Mouse (Mus musculus) kidney, postnatal 0 days (tissue): ENCODE measurements at regions not wholly inside any gene's neighbourhood (a gene's known extent, or its start where the extent isn't known, plus 50 kb on each side); places are given as distances from the start of the nearest gene placed in this dataset.

Experiments used
- ATAC-seq: fragments of 200-750 bp; cut with Nextera tagmentation; replicated peaks from 2 replicates; pipeline ENCODE4 v1.8.0; 2017; ENCODE audit warnings: low read depth, moderate number of reproducible peaks, moderate TSS enrichment, moderate library complexity; ENCODE audit not compliant: low FRiP score
- DNase-seq: peaks from one replicate; pipeline ENCODE4 v3.0.0-alpha.2; 2016; ENCODE audit warnings: low spot score
- H3K27ac ChIP-seq: fragments of 300-500 bp; sonication (generic); 2 replicates; pipeline ENCODE4 v1.5.1; 2014; ENCODE audit warnings: mild to moderate bottlenecking
- H3K27me3 ChIP-seq: fragments of 300-500 bp; sonication (generic); 2 replicates; pipeline ENCODE4 v1.6.1; 2014; ENCODE audit warnings: low read length, mixed read lengths; ENCODE audit not compliant: insufficient read depth
- H3K36me3 ChIP-seq: fragments of 300-500 bp; sonication (generic); 2 replicates; pipeline ENCODE4 v1.6.1; 2014; ENCODE audit warnings: low read length, mixed read lengths; ENCODE audit not compliant: insufficient read depth
- H3K4me1 ChIP-seq: fragments of 300-500 bp; sonication (generic); replicated peaks from 2 replicates; pipeline ENCODE4 v1.6.1; 2014; ENCODE audit warnings: antibody characterized with exemption, low read length, mixed read lengths; ENCODE audit not compliant: insufficient read depth
- H3K4me2 ChIP-seq: fragments of 300-500 bp; sonication (generic); 2 replicates; pipeline ENCODE4 v1.6.1; 2014; ENCODE audit warnings: mild to moderate bottlenecking, low read length, moderate library complexity, mixed read lengths
- H3K4me3 ChIP-seq: fragments of 300-500 bp; sonication (generic); replicated peaks from 2 replicates; pipeline ENCODE4 v1.5.1; 2014; ENCODE audit warnings: low read depth, low read length
- H3K9ac ChIP-seq: fragments of 300-500 bp; sonication (generic); 2 replicates; pipeline ENCODE4 v1.6.1; 2014; ENCODE audit warnings: low read depth, low read length
- H3K9me3 ChIP-seq: fragments of 300-500 bp; sonication (generic); replicated peaks from 2 replicates; pipeline ENCODE4 v1.6.1; 2016; ENCODE audit warnings: low read length, inconsistent platforms, mixed read lengths
- CTCF ChIP-seq: IDR thresholded peaks from 2 replicates; pipeline ENCODE4 v1.5.1; 2016; ENCODE audit warnings: antibody characterized with exemption, low read depth, mild to moderate bottlenecking, moderate library complexity
- WGBS: fragments of 180-500 bp; shearing (Covaris S2); extraction: QIAGEN DNeasy Blood & Tissue Kit; methylation state at CpG from one replicate; pipeline ENCODE4 v1.1.7; 2014; 5-methylcytosine and 5-hydroxymethylcytosine counted together

DNA sequence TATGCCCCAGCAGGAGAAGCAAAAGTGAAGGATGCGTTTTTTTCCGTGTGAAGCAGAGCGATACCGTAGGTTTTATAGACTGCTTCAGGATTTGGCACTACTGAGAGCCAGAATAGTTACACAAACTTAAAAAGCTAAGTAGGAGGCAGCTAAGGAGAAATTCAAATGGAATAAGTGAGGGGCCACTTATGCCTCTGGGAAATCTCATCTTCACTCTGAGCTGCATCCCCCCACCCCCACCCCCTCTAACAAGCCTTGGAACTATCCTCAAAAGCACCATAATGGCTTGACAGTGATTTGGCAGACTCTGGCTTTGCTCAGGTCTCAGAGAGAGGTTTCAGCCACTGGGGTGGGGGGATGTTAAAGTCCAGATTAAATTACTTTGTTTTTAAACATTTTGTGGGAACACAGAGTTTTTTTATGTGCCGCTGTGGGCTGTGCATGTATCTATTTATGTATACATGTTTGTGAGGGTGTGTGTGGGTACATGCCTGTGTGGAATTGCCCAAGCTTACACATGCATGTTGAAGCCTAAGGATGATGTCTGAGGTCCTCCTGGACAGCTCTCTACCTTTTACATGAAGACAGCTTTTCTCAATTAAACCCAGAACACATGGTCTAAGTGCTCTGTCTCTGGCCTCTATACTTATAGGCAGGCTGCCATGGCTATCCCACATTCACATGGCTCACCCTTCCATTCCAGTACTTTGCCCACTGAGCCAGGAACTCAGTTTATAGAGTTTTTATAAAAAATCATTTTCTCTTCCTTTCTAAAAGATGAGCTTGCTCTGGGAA lies 396.6 kb downstream of the Epm2a start:
- Histone ChIP-seq H3K27me3 (no peaks in the 10 kb centered on the region), H3K4me3 (no peak overlapping the region), H3K4me2 (no peak overlapping the region), H3K9ac (no peak overlapping the region), H3K36me3 (no peaks in the 10 kb centered on the region), H3K9me3 (no peaks in the 10 kb centered on the region), H3K27ac (no peak overlapping the region), H3K4me1 (no peaks in the 10 kb centered on the region)
- no peak for TF ChIP-seq CTCF
- 74% methylated on average over 5 of the region's 5 CpGs for WGBS
- DNase-seq (no peak), ATAC-seq (no peak)

DNA sequence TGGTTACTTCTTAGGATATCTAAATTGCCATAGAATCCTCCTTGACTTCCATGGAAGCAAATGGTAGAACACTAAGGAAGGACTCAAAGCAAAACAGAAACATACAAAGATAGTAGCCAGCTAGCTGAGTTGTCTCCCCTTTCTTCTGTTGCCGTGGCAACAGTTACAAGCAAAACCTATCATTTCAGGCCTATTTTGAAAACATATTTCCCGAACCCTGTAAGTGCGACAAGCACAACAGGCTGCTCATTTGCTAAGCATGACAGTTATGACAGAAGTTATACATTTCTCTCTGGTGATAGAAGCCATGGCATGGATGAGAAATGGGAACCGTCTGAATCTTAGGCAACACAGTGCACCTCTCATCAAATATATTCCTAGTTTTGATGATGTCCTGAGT lies 402.4 kb downstream of the Epm2a start:
- Histone ChIP-seq H3K27ac (no peak overlapping the region), H3K4me1 (no peaks in the 10 kb centered on the region), H3K36me3 (no peaks in the 10 kb centered on the region), H3K4me3 (no peak overlapping the region), H3K9me3 (no peaks in the 10 kb centered on the region), H3K27me3 (no peaks in the 10 kb centered on the region), H3K9ac (no peak overlapping the region), H3K4me2 (no peak overlapping the region)
- 93% methylated on average over 4 of the region's 4 CpGs for WGBS
- DNase-seq (no peak), ATAC-seq (no peak)
- no peak for TF ChIP-seq CTCF

DNA sequence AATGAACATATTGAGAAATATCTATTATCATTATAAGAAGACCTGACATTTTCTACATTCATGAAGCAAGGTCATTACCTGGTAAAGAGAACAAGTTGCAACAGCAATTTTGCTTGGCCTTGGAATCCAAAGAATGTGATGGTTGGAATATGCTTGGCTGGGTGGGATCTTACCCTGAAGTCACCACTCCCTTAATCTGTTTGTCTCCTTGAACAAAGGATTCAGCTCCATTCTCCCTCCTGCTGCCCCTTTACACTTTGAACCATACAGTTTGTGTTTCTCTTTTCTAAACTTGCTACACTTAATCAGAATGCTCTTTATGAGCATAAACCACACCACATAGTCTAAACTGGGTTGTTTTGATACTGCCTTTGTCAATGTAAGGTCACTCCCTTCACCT lies 403.8 kb downstream of the Epm2a start:
- ATAC-seq: no peak
- Histone ChIP-seq H3K4me2 (no peak overlapping the region), H3K4me3 (no peak overlapping the region), H3K9ac (no peak overlapping the region), H3K9me3 (no peaks in the 10 kb centered on the region), H3K27ac (no peak overlapping the region), H3K36me3 (no peaks in the 10 kb centered on the region), H3K27me3 (no peaks in the 10 kb centered on the region), H3K4me1 (no peaks in the 10 kb centered on the region)
- TF ChIP-seq CTCF: no peak
- DNase-seq: no peak

DNA sequence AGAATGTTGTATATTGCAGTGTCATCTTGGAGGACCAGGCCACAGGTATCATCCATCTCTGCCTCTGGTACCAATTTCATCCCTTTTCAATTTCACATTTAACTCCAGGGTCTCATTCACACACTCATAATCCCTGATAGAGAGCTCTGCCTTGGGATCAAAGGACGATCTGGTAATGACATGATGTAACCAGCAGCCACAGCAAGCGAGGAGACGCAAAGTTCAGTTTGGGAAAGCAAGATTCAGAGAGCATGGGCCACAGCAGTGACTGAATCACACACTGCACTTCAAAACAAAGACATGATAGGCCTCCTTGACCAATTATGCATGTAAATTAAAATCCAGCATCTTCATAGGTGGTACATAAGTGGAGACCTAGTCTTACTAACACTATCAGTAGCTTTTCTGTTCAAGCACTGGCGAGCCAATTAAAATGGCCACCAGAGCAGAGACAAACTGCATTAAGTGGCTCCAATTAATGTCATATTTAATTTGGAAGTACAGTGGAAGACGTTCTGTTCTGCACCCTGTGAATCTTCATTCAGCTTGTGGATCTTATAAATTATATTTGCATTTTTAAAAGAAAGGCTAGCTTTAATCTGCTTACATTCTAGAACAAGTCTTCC lies 412.0 kb downstream of the Epm2a start:
- Histone ChIP-seq H3K4me3 (no peak overlapping the region), H3K4me1 (no peaks in the 10 kb centered on the region), H3K9ac (no peak overlapping the region), H3K36me3 (no peaks in the 10 kb centered on the region), H3K9me3 (no peaks in the 10 kb centered on the region), H3K27me3 (no peaks in the 10 kb centered on the region), H3K4me2 (no peak overlapping the region), H3K27ac (no peak overlapping the region)
- ATAC-seq (no peak), DNase-seq (no peak)
- TF ChIP-seq CTCF: no peak
- WGBS: 82% methylated on average over 5 of the region's 5 CpGs

DNA sequence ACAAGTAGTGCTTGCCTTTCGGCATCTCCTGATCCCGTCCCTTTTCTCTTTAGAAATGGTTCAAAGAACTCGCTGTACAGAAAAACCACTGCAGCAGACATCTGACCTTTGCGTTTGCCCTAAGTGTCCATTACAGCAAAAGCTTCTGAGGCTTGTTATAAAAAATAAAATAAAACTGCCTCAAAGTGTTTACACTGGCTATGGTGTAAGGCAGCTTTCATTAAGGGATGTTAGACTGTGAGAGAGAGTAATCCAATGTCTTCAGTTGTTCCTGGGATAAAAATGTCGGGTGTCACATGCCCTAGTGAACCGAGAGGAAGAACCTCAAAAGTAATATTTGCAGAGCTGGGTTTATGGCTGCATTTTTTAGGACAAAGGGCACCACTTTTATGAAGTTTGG lies 434.7 kb downstream of the Epm2a start:
- Histone ChIP-seq H3K36me3 (no peaks in the 10 kb centered on the region), H3K27me3 (no peaks in the 10 kb centered on the region), H3K4me2 (no peak overlapping the region), H3K9me3 (peaks cover 7% of the 10 kb centered on the region; the same call in 1 of the 2 replicates), H3K4me1 (no peaks in the 10 kb centered on the region), H3K27ac (no peak overlapping the region), H3K9ac (no peak overlapping the region), H3K4me3 (no peak overlapping the region)
- ATAC-seq (no peak), DNase-seq (peak; percentile 62)
- no peak for TF ChIP-seq CTCF
- WGBS: 31% methylated on average over 6 of the region's 6 CpGs

DNA sequence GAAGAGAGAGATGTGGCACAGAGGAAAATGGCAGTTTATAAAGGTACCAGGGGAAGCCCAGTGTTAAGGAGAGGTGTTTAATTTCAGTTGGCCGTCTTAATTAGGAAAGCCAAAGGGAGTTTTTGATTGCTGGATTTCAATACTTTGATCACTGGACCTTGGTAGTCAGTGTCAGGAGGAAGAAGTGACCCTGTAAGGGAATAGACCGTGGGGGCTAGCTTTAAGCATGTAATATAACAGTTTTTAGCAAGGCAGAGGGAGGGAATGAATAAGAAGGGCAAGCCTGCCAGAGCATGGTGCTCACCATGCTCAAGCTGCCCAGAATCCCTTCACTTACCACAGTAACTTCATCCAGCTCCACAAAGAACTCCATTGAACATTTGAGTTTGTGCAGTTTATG lies 437.1 kb downstream of the Epm2a start:
- 0 out of 2 replicates have a peak, but pooled peaks have one; percentile 25 for ATAC-seq
- WGBS: 26% methylated on average over 2 of the region's 2 CpGs
- H3K9me3 ChIP-seq: peaks cover 4% of the 10 kb centered on the region; the same call in 1 of the 2 replicates
- H3K4me2 ChIP-seq: no peak overlapping the region
- no peaks in the 10 kb centered on the region for H3K27me3 ChIP-seq
- DNase-seq: peak; percentile 68
- H3K9ac ChIP-seq: no peak overlapping the region
- no peak for TF ChIP-seq CTCF
- no peak overlapping the region for H3K27ac ChIP-seq
- no peaks in the 10 kb centered on the region for H3K36me3 ChIP-seq
- no peak overlapping the region for H3K4me3 ChIP-seq
- no peaks in the 10 kb centered on the region for H3K4me1 ChIP-seq
